ENCODE assay signal across 8 mouse cellular contexts in the genomic region with DNA sequence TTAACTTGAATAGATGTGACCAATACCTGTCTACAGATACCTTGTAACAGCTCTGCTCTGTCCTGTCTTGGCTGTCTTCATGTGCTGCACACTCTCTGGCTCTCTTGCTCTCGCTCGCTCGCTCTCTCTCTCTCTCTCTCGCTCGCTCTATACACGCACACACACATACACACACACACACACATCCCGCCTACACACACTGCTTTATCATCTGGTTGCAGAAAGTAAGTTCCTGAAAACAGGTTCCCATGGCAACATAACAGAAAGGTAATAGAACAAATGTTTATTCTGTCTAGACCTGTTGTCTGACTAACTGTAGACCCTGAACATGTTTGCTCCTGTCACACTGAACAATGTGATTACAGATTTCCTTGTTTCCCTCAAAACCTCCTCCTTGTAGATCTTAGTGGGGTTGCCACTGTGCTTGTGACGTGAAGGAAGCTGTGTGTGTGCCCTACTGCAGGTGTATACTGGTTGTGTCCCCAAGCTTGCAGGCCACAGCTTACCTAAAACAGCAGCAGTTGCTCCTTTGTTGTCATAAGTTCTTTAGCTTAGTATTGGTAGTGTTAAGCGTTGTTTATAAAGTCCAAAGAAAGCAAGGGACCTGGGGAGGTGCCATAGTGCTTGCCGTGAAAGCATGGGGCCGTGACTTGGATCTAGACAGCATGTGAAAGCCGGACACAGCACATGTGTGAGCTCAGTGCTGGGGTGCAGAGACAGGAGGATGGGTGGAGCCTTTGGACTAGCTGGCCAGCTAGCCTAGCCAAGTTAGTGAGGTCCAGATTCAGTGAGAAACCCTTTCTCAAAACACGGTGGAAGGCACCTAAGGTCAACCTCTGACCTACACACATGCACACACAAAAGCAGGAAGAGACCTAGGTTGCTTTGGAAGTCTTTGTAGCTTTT. TPM values are rescaled to one million over a fixed set of nuclear protein-coding genes. Genes with fewer than 3 reads are reported as not detected.
DNase-seq lines count a peak whose midpoint lies in the region; ATAC-seq and TF ChIP-seq lines count a peak whose summit lies in the region.

No protein-coding gene starts in this region.

- H3ac ChIP-seq in myocyte (ENCODE audit: control insufficient read depth, insufficient read length): no peak overlapping the region

- intact Hi-C loops in heart, postnatal 10 days (cut with DNase I): no loop called here

- no peak for TF ChIP-seq POLR2A in liver, adult 2 months (IDR thresholded peaks at IDR 0.05; ENCODE audit: extremely low read depth, insufficient read depth, low read length)
- TF ChIP-seq POLR2A in myocyte (IDR thresholded peaks at IDR 0.05; ENCODE audit: insufficient read length, low read depth): no peak

- H3K4me1 ChIP-seq in liver, adult 2 months (ENCODE audit: control insufficient read depth, insufficient read depth, low read length): peaks cover 46% of the 10 kb centered on the region

- H3K4me3 ChIP-seq in liver, adult 2 months (ENCODE audit: insufficient read depth, low read depth, low read length): no peak overlapping the region
- H3K4me3 ChIP-seq in myocyte: no peak overlapping the region

- TF ChIP-seq CTCF in liver, adult 2 months (IDR thresholded peaks at IDR 0.05; ENCODE audit: low read depth, low read length): no peak

- no peaks in the 10 kb centered on the region for H3K27me3 ChIP-seq in liver, adult 2 months (ENCODE audit: control insufficient read depth, insufficient read depth, low read length)
- H3K27me3 ChIP-seq in myocyte (ENCODE audit: control insufficient read depth, insufficient read depth, insufficient read length): no peaks in the 10 kb centered on the region

- peak; percentile 27; the same call in 1 of the 2 replicates for ATAC-seq in frontal cortex, adult (ENCODE audit: low TSS enrichment)
- no peak for ATAC-seq in erythroid progenitor cell, adult 5-6 weeks (replicated peaks; ENCODE audit: low FRiP score, poor library complexity, severe bottlenecking)

- WGBS in liver, adult 2 months: 15% methylated on average over 13 of the region's 13 CpGs

- H3K4me2 ChIP-seq in myocyte (ENCODE audit: low read depth): peak overlapping the region; percentile 28

- H3K36me3 ChIP-seq in liver, adult 2 months (ENCODE audit: control insufficient read depth, insufficient read depth, low read length): no peaks in the 10 kb centered on the region
- no peaks in the 10 kb centered on the region for H3K36me3 ChIP-seq in myocyte (ENCODE audit: control insufficient read depth, insufficient read depth)

- H3K9ac ChIP-seq in liver, adult 2 months (ENCODE audit: low read depth, low read length): peak overlapping the region; percentile 38

- no peak for DNase-seq in frontal cortex, postnatal 10 days (ENCODE audit: low spot score in 2 of 2)
- DNase-seq in liver, adult 2 months (ENCODE audit: extremely low read depth, low read depth, low spot score): peak; percentile 84
- DNase-seq in liver: no peak
- peak; percentile 83 for DNase-seq in brain, adult 2 months (ENCODE audit: low read depth, low spot score)
- DNase-seq in heart, postnatal 10 days: peak; percentile 32 to 43

- peak overlapping the region; percentile 71 for H3K27ac ChIP-seq in liver, adult 2 months (replicated peaks; ENCODE audit: insufficient read depth, low read depth, low read length)

- peaks cover 27% of the 10 kb centered on the region for H3K79me2 ChIP-seq in liver, adult 2 months (ENCODE audit: control insufficient read depth, insufficient read depth, low read length)
- peaks cover 92% of the 10 kb centered on the region for H3K79me2 ChIP-seq in myocyte (ENCODE audit: control insufficient read depth, insufficient read depth)

TF ChIP-seq in myocyte, 11 proteins besides CTCF, POLR2A, EP300 and RAD21:
- TF ChIP-seq E2F4 (IDR thresholded peaks at IDR 0.05; ENCODE audit: insufficient read depth) (no peak), SRF (IDR thresholded peaks at IDR 0.05; ENCODE audit: control insufficient read depth, insufficient read length, low read depth) (no peak), MYOD1 (IDR thresholded peaks at IDR 0.05; ENCODE audit: control insufficient read depth in 1 of 3, insufficient read length in 2 of 3, low read depth in 2 of 3) (no peak), MYOG (IDR thresholded peaks at IDR 0.05; ENCODE audit: control insufficient read depth in 1 of 3, insufficient read depth in 1 of 3, insufficient read length in 2 of 3, low read depth in 2 of 3) (no peak), TCF3 (IDR thresholded peaks at IDR 0.05; ENCODE audit: insufficient read length, low read depth) (no peak), USF1 (IDR thresholded peaks at IDR 0.05; ENCODE audit: low read depth) (no peak), REST (IDR thresholded peaks at IDR 0.05; ENCODE audit: insufficient read depth, insufficient read length) (no peak), TCF12 (IDR thresholded peaks at IDR 0.05; ENCODE audit: insufficient read depth, poor library complexity, severe bottlenecking) (no peak)

RNA-seq across cellular contexts. Expression of a gene that starts 6.4 kb away (rescaled TPM):
- 37.7 and 50.8 TPM in 2 replicates for total RNA-seq in liver, adult 2 months (2014; rRNA removed)
- 51.6 and 55.3 TPM in 2 replicates for polyA plus RNA-seq in liver, adult 2 months (2012; rRNA removed)
- total RNA-seq in heart, postnatal 10 days (2021): 10 to 100 TPM; 47.3 to 51.1 TPM
- polyA plus RNA-seq in myocyte (2012; fragmentation: generic; extraction: Trizol): 34.6 TPM
- total RNA-seq in erythroid progenitor cell, adult 5-6 weeks (2015; ENCODE audit: low replicate concordance): 53.7 and 58.7 TPM in 2 replicates
- 63.1 and 64.9 TPM in 2 replicates for total RNA-seq in erythroid progenitor cell, adult 5-6 weeks (2017; ENCODE audit: low replicate concordance)

RNA-seq across cellular contexts. Expression of a gene that starts 7.5 kb away (rescaled TPM):
- total RNA-seq in liver, adult 2 months (2014; rRNA removed): not detected in 2 replicates
- 0.04 and 0.11 TPM in 2 replicates for polyA plus RNA-seq in liver, adult 2 months (2012; rRNA removed)
- total RNA-seq in heart, postnatal 10 days (2021): 1 to 10 TPM in 1 of 2 experiments, under 1 TPM in 1; 0.65 to 1.2 TPM
- polyA plus RNA-seq in myocyte (2012; fragmentation: generic; extraction: Trizol): not detected
- total RNA-seq in erythroid progenitor cell, adult 5-6 weeks (2015; ENCODE audit: low replicate concordance): 5.0 TPM in 1 of 2 replicates, not detected in the other
- total RNA-seq in erythroid progenitor cell, adult 5-6 weeks (2017; ENCODE audit: low replicate concordance): 1.3 and 3.9 TPM in 2 replicates

RNA-seq across cellular contexts. Expression of a gene that starts 28.3 kb away (rescaled TPM):
- 2.3 and 2.8 TPM in 2 replicates for total RNA-seq in liver, adult 2 months (2014; rRNA removed)
- not detected in 2 replicates for polyA plus RNA-seq in liver, adult 2 months (2012; rRNA removed)
- under 1 TPM; 0.45 to 0.77 TPM for total RNA-seq in heart, postnatal 10 days (2021)
- not detected for polyA plus RNA-seq in myocyte (2012; fragmentation: generic; extraction: Trizol)
- 2.1 TPM in 1 of 2 replicates, not detected in the other for total RNA-seq in erythroid progenitor cell, adult 5-6 weeks (2015; ENCODE audit: low replicate concordance)
- total RNA-seq in erythroid progenitor cell, adult 5-6 weeks (2017; ENCODE audit: low replicate concordance): 13.0 TPM in 1 of 2 replicates, not detected in the other

Comparison
In these comparisons a context has a peak if more than half of its experiments do, and no peak if none do; other contexts are left out.
1. DNase-seq: peak in liver, adult 2 months (single experiment), brain, adult 2 months (single experiment) and heart, postnatal 10 days (2 of 2); none in frontal cortex, postnatal 10 days (0 of 2) and liver (single experiment).